In the genomic region with DNA sequence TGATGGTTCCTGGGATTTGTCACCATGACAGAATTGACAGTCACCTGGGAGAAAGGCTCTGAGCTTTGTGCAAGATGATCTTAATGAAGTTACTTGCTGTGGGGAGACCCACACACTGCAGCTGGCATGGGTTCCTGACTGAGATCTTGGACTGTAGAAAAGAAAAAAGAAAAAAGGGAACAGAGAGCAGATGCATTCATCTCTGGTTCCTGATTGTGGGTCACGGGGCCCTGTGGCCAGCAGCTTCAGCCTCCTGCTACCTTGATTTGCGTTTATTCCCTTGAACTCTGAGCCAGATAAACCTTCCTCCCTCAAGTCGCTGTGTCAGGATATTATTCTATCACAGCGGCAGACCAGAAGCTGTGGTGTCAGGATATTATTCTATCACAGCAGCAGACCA, we compare ENCODE assay signal across 22 mouse cellular contexts. TPM values are rescaled to one million over a fixed set of nuclear protein-coding genes. Genes with fewer than 3 reads are reported as not detected.
DNase-seq lines count a peak whose midpoint lies in the region; ATAC-seq and TF ChIP-seq lines count a peak whose summit lies in the region.
"Had no signal": no experiment of that assay in that cellular context is flagged by ENCODE, and none has a peak within 500 bp of the region (broad histone marks: within the 10 kb centered on the region; RNA-seq: fewer than 3 reads in every experiment).

No protein-coding gene starts in this region.

- H3K36me3 ChIP-seq in G1E (replicated peaks) (peaks cover 70% of the 10 kb centered on the region), macrophage (ENCODE audit: inconsistent target) (no peaks in the 10 kb centered on the region)
- H3K36me3 ChIP-seq in embryonic facial prominence, embryonic 10.5 days (replicated peaks), result peaks cover 97% of the 10 kb centered on the region

- H3K4me1 ChIP-seq in G1E (ENCODE audit: insufficient read depth, low read depth, low read length), result peaks cover 27% of the 10 kb centered on the region
- H3K4me1 ChIP-seq in embryonic facial prominence, embryonic 10.5 days, result peaks cover 10% of the 10 kb centered on the region; the same call in 1 of the 2 replicates

- DNase-seq in A20 (ENCODE audit: low read depth, low spot score) (peak; percentile 80), G1E (ENCODE audit: low spot score) (no peak)
- DNase-seq in spleen, adult 12 weeks (ENCODE audit: low spot score), result peak; percentile 18
- no peak for DNase-seq in thymus, postnatal 0 days (ENCODE audit: low spot score)
- no peak for DNase-seq in heart, postnatal 14 days
- DNase-seq in urinary bladder, postnatal 36 days (ENCODE audit: low spot score in 2 of 2), result no peak
- no peak for DNase-seq in embryonic facial prominence, embryonic 10.5 days (ENCODE audit: low spot score)
- DNase-seq: adrenal gland, postnatal 25 days; cerebellum, adult 11-12 months; cerebellum, postnatal 10 days; kidney, postnatal 25 days; layer of hippocampus, postnatal 36 days; liver, postnatal 0 days; right cerebral cortex, postnatal 25 days; thymus, postnatal 14 days had no signal

- 31% methylated on average over 4 of the region's 4 CpGs for WGBS in macrophage (ENCODE audit: missing documents)
- 95% methylated on average over 4 of the region's 4 CpGs for WGBS in embryonic facial prominence, embryonic 10.5 days

- peaks cover 98% of the 10 kb centered on the region for H3K79me2 ChIP-seq in macrophage (ENCODE audit: inconsistent target)

- peaks cover 10% of the 10 kb centered on the region; the same call in 1 of the 2 replicates for H3K9me3 ChIP-seq in G1E (replicated peaks)
- H3K9me3 ChIP-seq in embryonic facial prominence, embryonic 10.5 days, result peaks cover 85% of the 10 kb centered on the region
- H3K9me3 ChIP-seq: forebrain, embryonic 15.5 days had no signal

- H3K27ac ChIP-seq in macrophage, result peak overlapping the region; percentile 29
- no peak overlapping the region for H3K27ac ChIP-seq in embryonic facial prominence, embryonic 10.5 days (replicated peaks)
- H3K27ac ChIP-seq: embryonic facial prominence, embryonic 13.5 days; forebrain, embryonic 15.5 days; hindbrain, embryonic 12.5 days; layer of hippocampus, adult 2 months had no signal

- TF ChIP-seq CTCF in G1E (IDR thresholded peaks at IDR 0.05; ENCODE audit: low read depth, low read length), result no peak

- ATAC-seq in G1E (ENCODE audit: extremely low read depth, insufficient number of reproducible peaks, low FRiP score, poor library complexity, severe bottlenecking), result 0 out of 2 replicates have a peak, but pooled peaks have one; percentile 22
- ATAC-seq: forebrain, embryonic 15.5 days; intestine, postnatal 0 days; liver, postnatal 0 days; lung, postnatal 0 days had no signal

- H3K4me3 ChIP-seq in G1E (ENCODE audit: low read depth, low read length) (no peak overlapping the region), macrophage (ENCODE audit: inconsistent target) (no peak overlapping the region)
- H3K4me3 ChIP-seq in embryonic facial prominence, embryonic 10.5 days, result no peak overlapping the region
- H3K4me3 ChIP-seq: embryonic facial prominence, embryonic 13.5 days; forebrain, embryonic 15.5 days; hindbrain, embryonic 12.5 days; layer of hippocampus, adult 2 months had no signal

- H3K27me3 ChIP-seq in G1E (ENCODE audit: insufficient read depth, low read length), result no peaks in the 10 kb centered on the region
- no peaks in the 10 kb centered on the region for H3K27me3 ChIP-seq in embryonic facial prominence, embryonic 10.5 days (replicated peaks; ENCODE audit: low read depth, poor library complexity, severe bottlenecking)
- H3K27me3 ChIP-seq: embryonic facial prominence, embryonic 13.5 days; forebrain, embryonic 15.5 days; hindbrain, embryonic 12.5 days had no signal

- intact Hi-C loops in heart, postnatal 14 days (cut with DNase I), result loop anchor here (10.0 kb wide), 1 partner anchor 308 kb away; no protein-coding TSS in a partner anchor

RNA-seq across cellular contexts. Expression of gene Spin1, which starts 6.1 kb away (rescaled TPM):
- total RNA-seq in G1E (2014; fragmentation: Nextera tagmentation) (49.7 and 51.6 TPM in 2 replicates), G1E (2017) (51.3 and 57.0 TPM in 2 replicates)
- polyA plus RNA-seq in G1E (2012) (8.0 and 9.7 TPM in 2 replicates), macrophage (2018) (14.8 to 22.0 TPM (median 17.2 TPM) in 3 replicates)
- 10 to 100 TPM in 10 of 26 experiments, 1 to 10 TPM in 16; 3.9 to 17.5 (median 9.3) TPM for total RNA-seq in macrophage (2018; cell fraction: chromatin; rRNA removed)
- total RNA-seq in macrophage (2018; cell fraction: cytosol; rRNA removed), result 10 to 100 TPM; 15.5 to 34.1 (median 21.4) TPM
- total RNA-seq in macrophage (2018; cell fraction: nucleus; rRNA removed), result 10 to 100 TPM in 24 of 26 experiments, 1 to 10 TPM in 2; 8.1 to 28.9 (median 16.4) TPM
- 44.7 and 49.3 TPM in 2 replicates for polyA plus RNA-seq in thymus, postnatal 0 days (2015; fragmentation: Nextera tagmentation; extraction: Ambion mirVana)
- 10 to 100 TPM; 37.5 to 41.0 TPM for total RNA-seq in heart, postnatal 14 days (2021)
- 94.5 and 105 TPM in 2 replicates for polyA plus RNA-seq in embryonic facial prominence, embryonic 10.5 days (2016; fragmentation: Nextera tagmentation; extraction: Ambion mirVana)

Comparison
In these comparisons a context has a peak if more than half of its experiments do, and no peak if none do; other contexts are left out.
1. DNase-seq: peak in A20 (single experiment) and spleen, adult 12 weeks (single experiment); none in G1E (single experiment), thymus, postnatal 0 days (single experiment), heart, postnatal 14 days (0 of 2), urinary bladder, postnatal 36 days (0 of 2) and embryonic facial prominence, embryonic 10.5 days (single experiment).